Mouse (Mus musculus): ENCODE data around the gene Fggy. TPM values are rescaled to one million over a fixed set of nuclear protein-coding genes. Genes with fewer than 3 reads are reported as not detected.

Gene Fggy
- polyA plus RNA-seq, 1 experiment: 19.0 TPM

DNA sequence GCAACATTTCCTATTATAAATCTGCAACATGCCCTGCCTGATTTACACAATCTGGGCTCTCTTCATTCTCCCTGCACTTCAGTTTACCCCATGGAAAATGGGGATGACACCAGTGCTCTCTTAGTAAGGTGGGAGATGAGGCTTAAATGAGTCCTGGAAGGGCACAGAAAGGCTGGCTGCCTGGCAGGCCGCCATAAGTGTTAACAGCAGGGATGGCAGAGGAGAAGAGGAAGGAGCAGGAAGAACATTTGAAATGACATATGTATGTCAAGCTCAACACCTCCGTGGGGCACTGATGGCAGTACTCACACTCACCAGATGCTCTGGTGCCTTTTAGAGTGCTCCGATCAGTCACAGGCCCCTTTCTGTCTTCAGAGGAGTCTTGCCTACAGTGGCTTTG is 308.6 kb downstream of the Fggy start:
- Histone ChIP-seq H3K27ac (ENCODE audit: insufficient read depth, low read depth, low read length) (no peak overlapping the region), H3K4me3 (ENCODE audit: insufficient read depth, low read length) (no peak overlapping the region), H3K4me1 (ENCODE audit: control insufficient read depth, insufficient read depth, low read length) (peaks cover 21% of the 10 kb centered on the region)
- TF ChIP-seq POLR2A (IDR thresholded peaks at IDR 0.05; ENCODE audit: borderline replicate concordance, low read depth, low read length) (no peak), CTCF (IDR thresholded peaks at IDR 0.05; ENCODE audit: low read depth, low read length) (no peak)

DNA sequence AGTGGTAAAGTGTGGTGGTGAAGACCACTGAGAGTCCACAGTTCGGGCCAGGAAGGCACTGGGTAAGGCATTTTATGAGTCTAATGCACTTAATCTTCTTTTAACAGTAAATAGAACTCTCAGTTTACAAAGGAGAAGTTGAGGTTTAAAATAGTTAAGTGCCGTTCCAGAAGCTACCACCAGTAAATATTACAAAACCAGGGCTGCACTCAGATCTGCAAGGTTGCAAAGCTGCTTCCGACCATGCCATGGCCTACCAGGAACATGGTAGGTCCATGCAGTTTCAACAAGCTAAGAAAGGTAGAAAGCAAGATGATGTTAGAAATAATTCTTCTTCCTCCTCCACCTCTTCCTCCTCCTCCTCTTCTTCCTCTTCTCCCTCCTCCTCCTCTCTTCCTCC is 309.8 kb downstream of the Fggy start:
- TF ChIP-seq CTCF (IDR thresholded peaks at IDR 0.05; ENCODE audit: low read depth, low read length) (no peak), POLR2A (IDR thresholded peaks at IDR 0.05; ENCODE audit: borderline replicate concordance, low read depth, low read length) (no peak)
- Histone ChIP-seq H3K4me1 (ENCODE audit: control insufficient read depth, insufficient read depth, low read length) (peaks cover 21% of the 10 kb centered on the region), H3K27ac (ENCODE audit: insufficient read depth, low read depth, low read length) (peak overlapping the region; percentile 79), H3K4me3 (ENCODE audit: insufficient read depth, low read length) (no peak overlapping the region)

DNA sequence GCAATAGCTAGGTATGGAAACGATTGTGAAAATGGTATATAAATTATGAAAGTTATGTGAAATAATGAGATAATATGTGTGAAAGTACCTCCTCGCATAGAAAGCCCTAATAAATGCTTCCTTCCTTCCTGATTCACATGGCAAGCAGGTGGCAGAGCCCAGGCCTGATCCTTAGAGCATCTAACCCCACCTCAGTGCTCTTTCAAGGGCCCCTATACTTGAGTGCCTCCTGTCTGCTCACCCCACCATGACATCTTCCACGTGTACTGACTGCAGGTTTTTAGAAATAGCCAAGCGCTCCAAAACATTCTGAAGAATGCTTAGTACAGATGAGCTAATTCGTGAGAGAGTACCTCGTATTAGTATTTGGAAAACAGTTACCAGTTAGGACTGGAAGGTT is 311.0 kb downstream of the Fggy start:
- Histone ChIP-seq H3K4me1 (ENCODE audit: control insufficient read depth, insufficient read depth, low read length) (peaks cover 21% of the 10 kb centered on the region), H3K27ac (ENCODE audit: insufficient read depth, low read depth, low read length) (no peak overlapping the region), H3K4me3 (ENCODE audit: insufficient read depth, low read length) (no peak overlapping the region)
- TF ChIP-seq CTCF (IDR thresholded peaks at IDR 0.05; ENCODE audit: low read depth, low read length) (no peak), POLR2A (IDR thresholded peaks at IDR 0.05; ENCODE audit: borderline replicate concordance, low read depth, low read length) (no peak)

DNA sequence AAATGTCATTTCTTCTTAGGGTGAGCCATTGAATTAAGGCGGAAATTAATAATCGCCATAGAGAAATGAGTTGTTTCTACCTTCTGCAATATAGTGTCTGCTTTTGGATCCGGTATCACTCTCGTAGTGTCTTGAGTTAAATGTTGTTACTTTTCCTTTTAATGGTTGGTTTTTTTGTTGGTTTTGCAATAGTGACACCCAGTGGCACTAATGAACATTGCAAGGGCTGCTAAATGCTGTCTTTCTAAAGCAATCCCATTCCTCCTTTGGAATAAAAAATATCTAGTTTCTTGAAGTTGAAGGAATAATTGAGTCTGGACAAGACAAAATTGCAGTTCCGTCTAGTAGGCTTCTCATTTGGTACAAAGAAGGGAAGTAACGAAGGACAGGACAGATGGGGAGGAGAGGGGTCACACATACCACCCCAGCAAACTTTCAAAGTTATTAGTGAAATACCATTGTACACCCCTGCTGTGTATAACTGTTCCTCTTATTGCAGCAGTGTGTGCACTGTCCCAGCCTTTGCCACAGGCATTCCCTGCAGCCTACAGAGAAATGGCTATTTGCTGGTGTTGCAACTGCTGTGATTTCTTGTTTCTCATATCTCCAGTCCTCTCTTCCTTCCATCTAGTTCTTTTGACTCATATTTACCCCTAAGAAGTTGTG is 314.0 kb downstream of the Fggy start:
- TF ChIP-seq POLR2A (IDR thresholded peaks at IDR 0.05; ENCODE audit: borderline replicate concordance, low read depth, low read length) (no peak), CTCF (IDR thresholded peaks at IDR 0.05; ENCODE audit: low read depth, low read length) (no peak)
- Histone ChIP-seq H3K4me1 (ENCODE audit: control insufficient read depth, insufficient read depth, low read length) (peaks cover 15% of the 10 kb centered on the region), H3K4me3 (ENCODE audit: insufficient read depth, low read length) (no peak overlapping the region), H3K27ac (ENCODE audit: insufficient read depth, low read depth, low read length) (no peak overlapping the region)

DNA sequence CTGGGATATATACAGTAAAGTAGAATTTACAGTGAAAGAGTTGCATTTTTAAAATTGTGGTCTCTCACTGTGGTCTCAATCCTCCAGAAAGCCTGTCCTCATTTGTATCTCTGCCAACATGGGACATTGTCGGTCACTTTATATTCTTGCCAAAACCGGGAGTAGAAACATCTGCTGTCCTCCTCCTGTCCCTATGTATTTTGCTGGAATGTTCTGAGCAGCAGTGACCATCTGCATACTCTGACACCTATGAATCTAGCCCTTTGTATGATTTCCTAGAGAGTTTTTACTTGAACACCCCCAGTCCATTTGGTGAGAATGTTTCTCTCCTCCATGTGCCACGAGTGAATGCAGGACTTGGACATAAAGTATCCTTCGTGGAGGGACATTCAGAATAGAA is 318.6 kb downstream of the Fggy start:
- H3K4me3 ChIP-seq (ENCODE audit: insufficient read depth, low read length): no peak overlapping the region
- peaks cover under 1% of the 10 kb centered on the region; the same call in 1 of the 2 replicates for H3K4me1 ChIP-seq (ENCODE audit: control insufficient read depth, insufficient read depth, low read length)
- TF ChIP-seq CTCF (IDR thresholded peaks at IDR 0.05; ENCODE audit: low read depth, low read length) (no peak), POLR2A (IDR thresholded peaks at IDR 0.05; ENCODE audit: borderline replicate concordance, low read depth, low read length) (no peak)
- H3K27ac ChIP-seq (ENCODE audit: insufficient read depth, low read depth, low read length): no peak overlapping the region

DNA sequence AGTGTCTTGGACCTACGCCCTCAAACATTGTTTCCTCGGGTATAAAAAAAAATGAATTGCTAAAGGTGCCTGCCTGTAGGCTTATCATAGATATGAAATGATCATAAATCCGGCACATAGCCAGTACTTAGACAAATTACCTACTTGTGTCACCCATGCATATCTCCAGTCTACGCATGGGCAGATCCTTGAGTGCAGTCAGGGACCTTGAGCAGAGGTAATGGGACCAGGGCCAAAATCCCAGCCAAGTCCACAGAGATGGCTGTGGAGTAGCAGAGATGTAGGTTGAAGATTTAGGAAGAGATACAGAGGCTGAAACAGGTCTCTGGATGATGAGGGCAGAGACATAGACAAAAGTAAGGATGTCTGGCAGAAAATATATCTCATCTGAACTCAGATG is 320.1 kb downstream of the Fggy start:
- TF ChIP-seq CTCF (IDR thresholded peaks at IDR 0.05; ENCODE audit: low read depth, low read length) (no peak), POLR2A (IDR thresholded peaks at IDR 0.05; ENCODE audit: borderline replicate concordance, low read depth, low read length) (no peak)
- H3K27ac ChIP-seq (ENCODE audit: insufficient read depth, low read depth, low read length): no peak overlapping the region
- H3K4me1 ChIP-seq (ENCODE audit: control insufficient read depth, insufficient read depth, low read length): no peaks in the 10 kb centered on the region
- H3K4me3 ChIP-seq (ENCODE audit: insufficient read depth, low read length): no peak overlapping the region

DNA sequence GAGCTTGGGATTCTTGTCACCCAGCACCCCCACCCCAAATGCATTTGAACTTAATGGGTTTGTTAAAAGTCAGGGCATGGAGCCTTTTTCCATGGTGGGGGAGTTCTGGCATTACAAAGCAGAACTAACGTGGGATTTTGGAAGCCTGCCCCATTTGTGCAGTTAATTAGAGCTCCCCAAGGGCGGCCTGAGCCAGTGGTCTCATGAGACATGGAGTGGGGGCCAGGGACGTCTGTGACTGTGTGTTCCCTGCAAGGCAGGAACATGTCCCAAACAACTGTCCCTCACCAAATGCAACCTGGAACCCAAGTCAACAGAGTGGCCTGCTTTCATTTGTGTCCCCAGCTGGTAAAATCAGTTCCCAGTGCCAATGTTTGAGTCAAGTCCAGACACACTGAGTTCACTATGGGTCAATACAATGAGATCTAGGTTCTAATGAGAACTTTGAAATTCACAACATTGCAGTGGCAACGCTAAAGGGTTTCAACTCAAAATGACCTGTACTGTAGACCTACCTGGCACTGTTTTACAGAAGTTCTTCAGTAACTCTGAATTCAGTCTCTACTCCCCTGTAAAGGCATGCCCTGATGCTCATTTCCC is 324.5 kb downstream of the Fggy start:
- Histone ChIP-seq H3K4me1 (ENCODE audit: control insufficient read depth, insufficient read depth, low read length) (peaks cover 18% of the 10 kb centered on the region), H3K4me3 (ENCODE audit: insufficient read depth, low read length) (no peak overlapping the region), H3K27ac (ENCODE audit: insufficient read depth, low read depth, low read length) (no peak overlapping the region)
- TF ChIP-seq CTCF (IDR thresholded peaks at IDR 0.05; ENCODE audit: low read depth, low read length) (no peak), POLR2A (IDR thresholded peaks at IDR 0.05; ENCODE audit: borderline replicate concordance, low read depth, low read length) (no peak)

DNA sequence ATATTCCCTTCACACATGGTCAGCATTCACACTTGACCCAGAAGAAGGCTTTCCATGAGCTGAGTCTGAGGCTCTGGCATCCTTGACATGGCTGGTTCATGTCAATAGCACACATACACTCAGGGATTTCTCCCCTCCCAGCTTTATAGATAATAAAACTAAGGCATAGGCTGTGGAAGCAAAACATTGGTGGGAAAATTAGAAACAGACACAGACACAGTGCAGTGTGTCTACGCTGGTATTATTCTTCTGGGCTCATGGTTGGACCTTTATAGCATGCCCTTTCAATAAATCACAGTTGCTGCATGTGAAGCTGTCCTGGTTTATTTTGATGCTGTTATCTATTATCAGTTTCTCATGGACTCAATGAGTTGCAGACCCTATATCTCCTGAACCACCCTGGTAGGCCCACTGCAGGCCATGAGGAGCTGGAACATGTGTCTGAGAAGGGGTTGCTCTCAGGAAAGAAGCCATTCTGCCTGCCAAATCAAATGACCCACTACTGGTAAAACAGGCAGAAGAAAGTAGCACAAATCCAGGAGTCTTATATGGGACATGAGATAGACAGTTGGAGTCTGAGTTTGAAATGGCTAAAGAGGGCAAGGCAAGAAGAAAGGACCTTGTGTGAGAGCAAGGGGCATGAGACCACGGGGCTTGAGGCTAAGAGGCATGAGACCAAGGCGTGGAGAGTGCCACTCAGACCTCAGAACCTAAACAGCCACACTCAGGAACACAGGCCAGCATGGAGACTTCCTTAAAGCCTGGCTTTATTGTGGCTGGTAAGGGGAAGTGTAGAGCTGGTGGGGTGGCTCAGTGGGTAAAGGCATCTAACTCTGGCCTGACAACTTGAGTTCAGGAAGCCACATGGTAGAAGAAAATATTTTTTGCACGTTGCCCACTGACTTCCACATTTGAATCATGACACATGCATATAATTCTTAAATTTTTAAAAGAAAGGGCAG is 327.2 kb downstream of the Fggy start:
- no peak for TF ChIP-seq POLR2A (IDR thresholded peaks at IDR 0.05; ENCODE audit: borderline replicate concordance, low read depth, low read length)
- no peak for TF ChIP-seq CTCF (IDR thresholded peaks at IDR 0.05; ENCODE audit: low read depth, low read length)

DNA sequence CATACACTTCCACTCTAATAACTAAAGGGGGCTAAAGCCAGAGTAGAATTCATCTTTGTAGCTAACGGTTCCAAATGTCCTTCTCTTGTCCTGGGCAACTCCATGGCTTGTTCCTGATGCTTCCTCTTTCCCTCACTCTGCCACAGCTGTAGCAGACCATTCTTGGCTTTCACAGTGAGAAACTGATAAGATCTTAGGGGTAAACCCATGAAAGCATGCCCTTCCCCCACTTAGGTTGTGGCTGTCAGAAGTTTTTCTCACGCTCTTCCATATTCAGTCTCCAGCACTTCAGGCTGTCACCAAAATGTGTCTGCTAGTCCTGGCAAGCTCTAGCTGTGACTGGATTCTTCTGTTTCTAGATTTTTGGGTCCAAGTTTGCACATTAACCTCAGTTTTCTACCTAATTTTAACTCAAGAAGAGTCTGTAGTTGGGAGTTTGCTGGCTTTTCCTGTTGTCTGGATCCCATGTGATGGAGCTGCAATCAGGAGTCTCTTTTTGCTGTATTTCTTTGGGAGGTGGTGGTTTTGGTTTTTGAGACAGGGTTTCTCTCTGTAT is 338.0 kb downstream of the Fggy start:
- Histone ChIP-seq H3K4me3 (ENCODE audit: insufficient read depth, low read length) (no peak overlapping the region), H3K4me1 (ENCODE audit: control insufficient read depth, insufficient read depth, low read length) (peaks cover 19% of the 10 kb centered on the region), H3K27ac (ENCODE audit: insufficient read depth, low read depth, low read length) (peak overlapping the region; percentile 21; the same call in 1 of the 2 replicates)
- no peak for TF ChIP-seq CTCF (IDR thresholded peaks at IDR 0.05; ENCODE audit: low read depth, low read length)
- no peak for TF ChIP-seq POLR2A (IDR thresholded peaks at IDR 0.05; ENCODE audit: borderline replicate concordance, low read depth, low read length)

More for the DNA sequence above, 327.2 kb downstream of the Fggy start:
- H3K4me3 ChIP-seq (ENCODE audit: insufficient read depth, low read length): no peak overlapping the region
- no peak overlapping the region for H3K27ac ChIP-seq (ENCODE audit: insufficient read depth, low read depth, low read length)
- peaks cover 18% of the 10 kb centered on the region for H3K4me1 ChIP-seq (ENCODE audit: control insufficient read depth, insufficient read depth, low read length)
